Mouse (Mus musculus) limb, embryonic 14.5 days (tissue): ENCODE results near the gene Colgalt2. TPM values are rescaled to one million over a fixed set of nuclear protein-coding genes. Genes with fewer than 3 reads are reported as not detected.

ENCODE experiments used
- ATAC-seq: fragments of 200-750 bp; cut with Nextera tagmentation; 2 replicates; pipeline ENCODE4 v1.8.0; 2017; ENCODE audit warnings: low read depth, moderate number of reproducible peaks, moderate TSS enrichment; ENCODE audit not compliant: low FRiP score
- DNase-seq: peaks from one replicate; pipeline ENCODE4 v3.0.0-alpha.2; 2015; ENCODE audit warnings: low spot score
- H3K27ac ChIP-seq: fragments of 300-500 bp; sonication (generic); replicated peaks from 2 replicates; pipeline ENCODE4 v1.5.1; 2014; ENCODE audit warnings: low read depth, mild to moderate bottlenecking, low read length, moderate library complexity, mixed read lengths
- H3K27me3 ChIP-seq: fragments of 300-500 bp; sonication (generic); 2 replicates; pipeline ENCODE4 v1.6.1; 2014; ENCODE audit warnings: low read length, mixed read lengths; ENCODE audit not compliant: control insufficient read depth, insufficient read depth
- H3K36me3 ChIP-seq: fragments of 300-500 bp; sonication (generic); 2 replicates; pipeline ENCODE4 v1.6.1; 2014; ENCODE audit warnings: mild to moderate bottlenecking, low read length, moderate library complexity, mixed read lengths; ENCODE audit not compliant: control insufficient read depth, insufficient read depth
- H3K4me1 ChIP-seq: fragments of 300-500 bp; sonication (generic); 2 replicates; pipeline ENCODE4 v1.6.1; 2014; ENCODE audit warnings: antibody characterized with exemption, low read length, mixed read lengths; ENCODE audit not compliant: control insufficient read depth, insufficient read depth
- H3K4me2 ChIP-seq: fragments of 300-500 bp; sonication (generic); replicated peaks from 2 replicates; pipeline ENCODE4 v1.6.1; 2014; ENCODE audit warnings: low read depth, mild to moderate bottlenecking, low read length, moderate library complexity; ENCODE audit not compliant: severe bottlenecking
- H3K4me3 ChIP-seq: fragments of 300-500 bp; sonication (generic); replicated peaks from 2 replicates; pipeline ENCODE4 v1.5.1; 2014; ENCODE audit warnings: low read length
- H3K9ac ChIP-seq: fragments of 300-500 bp; sonication (generic); 2 replicates; pipeline ENCODE4 v1.6.1; 2014; ENCODE audit warnings: mild to moderate bottlenecking, low read depth, low read length, moderate library complexity; ENCODE audit not compliant: severe bottlenecking
- H3K9me3 ChIP-seq: fragments of 300-500 bp; sonication (generic); 2 replicates; pipeline ENCODE4 v1.6.1; 2016; ENCODE audit warnings: low read length; ENCODE audit not compliant: control insufficient read depth
- POLR2A ChIP-seq: fragments of 200-500 bp; IDR thresholded peaks from 2 replicates; pipeline ENCODE4 v1.8.0; 2012; ENCODE audit warnings: inconsistent platforms, mild to moderate bottlenecking, moderate library complexity, borderline replicate concordance; ENCODE audit not compliant: insufficient read depth, insufficient read length; ENCODE audit errors: extremely low read depth
- WGBS: fragments of 180-500 bp; shearing (Covaris S2); extraction: QIAGEN DNeasy Blood & Tissue Kit; methylation state at CpG from one replicate; pipeline ENCODE4 v1.1.7; 2014; 5-methylcytosine and 5-hydroxymethylcytosine counted together
- polyA plus RNA-seq, 2 experiments: library from polyadenylated mRNA; depleted of rRNA in 1 of 2; stranded (reverse) in 1 of 2; unstranded in 1 of 2; fragments of >200 nt; fragmentation: Nextera tagmentation in 1 of 2; extraction: Ambion mirVana in 1 of 2; gene quantifications; 2 replicates each; pipeline versions ENCODE4 v1.2.1 to v1.2.3; 2012 to 2014

Gene Colgalt2
- polyA plus RNA-seq, 2 experiments: 8.1 to 16.3 TPM

DNA sequence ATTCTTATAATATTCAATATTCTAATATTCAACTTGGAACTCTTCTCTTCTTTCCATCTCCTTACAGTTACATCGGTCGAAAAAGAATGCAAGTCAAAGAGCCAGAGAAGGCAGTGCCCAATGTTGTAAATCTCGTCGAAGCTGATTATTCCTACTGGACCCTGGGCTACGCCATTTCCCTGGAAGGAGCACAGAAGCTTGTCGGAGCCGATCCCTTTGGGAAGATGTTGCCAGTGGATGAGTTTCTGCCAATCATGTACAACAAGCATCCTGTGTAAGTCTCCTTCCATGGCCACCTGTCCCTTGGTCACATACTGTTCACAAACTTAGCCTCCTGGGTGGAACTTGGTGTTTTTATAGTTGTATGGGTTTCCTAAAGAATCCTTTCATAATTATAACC lies 107.1 kb downstream of the Colgalt2 start:
- no peak overlapping the region for H3K4me2 ChIP-seq
- H3K27ac ChIP-seq: no peak overlapping the region
- 93% methylated on average over 7 of the region's 7 CpGs for WGBS
- no peak overlapping the region for H3K4me3 ChIP-seq
- TF ChIP-seq POLR2A: no peak
- H3K9me3 ChIP-seq: no peaks in the 10 kb centered on the region
- peaks cover 6% of the 10 kb centered on the region; the same call in 1 of the 2 replicates for H3K36me3 ChIP-seq
- H3K27me3 ChIP-seq: no peaks in the 10 kb centered on the region
- no peak for DNase-seq
- H3K9ac ChIP-seq: no peak overlapping the region
- no peak for ATAC-seq
- no peaks in the 10 kb centered on the region for H3K4me1 ChIP-seq

- no peak for ATAC-seq
Observed at GRCm38 (mm10) chr1:152508481-152509220, 109.0 kb downstream of the Colgalt2 start.

GRCm38 (mm10) chr1:152511237-152511636 lies 111.6 kb downstream of the Colgalt2 start:
- ATAC-seq (no peak), DNase-seq (peak; percentile 41)
- Histone ChIP-seq H3K9me3 (no peaks in the 10 kb centered on the region), H3K4me1 (0 out of 2 replicates have a peak, but pooled peaks cover 2% of the 10 kb centered on the region), H3K36me3 (peaks cover 11% of the 10 kb centered on the region; the same call in 1 of the 2 replicates), H3K27me3 (no peaks in the 10 kb centered on the region), H3K9ac (no peak overlapping the region), H3K4me3 (no peak overlapping the region), H3K27ac (no peak overlapping the region), H3K4me2 (no peak overlapping the region)
- WGBS: 75% methylated on average over 4 of the region's 4 CpGs
- no peak for TF ChIP-seq POLR2A

More at GRCm38 (mm10) chr1:152508481-152509220, 109.0 kb downstream of the Colgalt2 start:
- Histone ChIP-seq H3K9ac (no peak overlapping the region), H3K4me2 (no peak overlapping the region), H3K27ac (no peak overlapping the region), H3K27me3 (no peaks in the 10 kb centered on the region), H3K4me3 (no peak overlapping the region), H3K9me3 (no peaks in the 10 kb centered on the region), H3K36me3 (peaks cover 11% of the 10 kb centered on the region; the same call in 1 of the 2 replicates), H3K4me1 (no peaks in the 10 kb centered on the region)
- TF ChIP-seq POLR2A: no peak
- 87% methylated on average over 11 of the region's 11 CpGs for WGBS
- DNase-seq: no peak

- Histone ChIP-seq H3K4me2 (no peak overlapping the region), H3K27ac (0 out of 2 replicates have a peak overlapping the region, but pooled peaks have one; percentile 9), H3K9ac (no peak overlapping the region)
Observed at GRCm38 (mm10) chr1:152514256-152514655, 114.6 kb downstream of the Colgalt2 start.

DNA sequence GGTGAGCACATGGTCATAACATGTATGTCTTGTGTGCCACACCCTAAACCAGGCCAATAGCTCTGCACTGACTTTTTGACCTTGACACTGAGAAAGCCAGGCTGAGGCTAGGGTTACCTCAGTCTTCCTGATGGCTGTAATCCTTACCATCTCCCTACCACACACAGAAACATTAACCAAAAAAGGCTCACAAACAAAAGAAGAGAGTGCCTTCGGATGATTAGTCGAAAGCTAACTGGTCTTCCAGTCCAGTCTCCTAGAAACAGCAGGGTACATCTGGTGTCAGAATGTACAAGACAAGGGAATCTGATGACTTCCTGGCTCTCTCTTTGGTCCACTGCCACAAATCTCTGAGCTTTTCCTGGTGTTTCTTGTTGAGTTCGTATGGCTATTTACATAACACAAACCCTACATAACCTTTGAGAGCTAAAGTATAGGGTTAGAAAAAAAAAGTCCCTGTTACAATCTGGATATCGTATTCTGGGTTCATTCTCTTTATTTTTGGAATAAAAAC lies 117.5 kb downstream of the Colgalt2 start:
- no peaks in the 10 kb centered on the region for H3K27me3 ChIP-seq
- ATAC-seq: no peak
- WGBS: 87% methylated on average over 4 of the region's 4 CpGs
- H3K36me3 ChIP-seq: peaks cover 37% of the 10 kb centered on the region
- H3K4me1 ChIP-seq: 0 out of 2 replicates have a peak, but pooled peaks cover 2% of the 10 kb centered on the region
- no peak for TF ChIP-seq POLR2A
- no peaks in the 10 kb centered on the region for H3K9me3 ChIP-seq
- DNase-seq: no peak
- no peak overlapping the region for H3K27ac ChIP-seq
- no peak overlapping the region for H3K4me2 ChIP-seq
- no peak overlapping the region for H3K9ac ChIP-seq
- H3K4me3 ChIP-seq: no peak overlapping the region

More at GRCm38 (mm10) chr1:152514256-152514655, 114.6 kb downstream of the Colgalt2 start:
- H3K4me3 ChIP-seq: no peak overlapping the region
- TF ChIP-seq POLR2A: no peak
- 41% methylated on average over 4 of the region's 4 CpGs for WGBS
- no peaks in the 10 kb centered on the region for H3K27me3 ChIP-seq
- peak; percentile 41 for DNase-seq
- peaks cover 22% of the 10 kb centered on the region for H3K36me3 ChIP-seq
- ATAC-seq: peak; percentile 28; the same call in 1 of the 2 replicates
- H3K4me1 ChIP-seq: 0 out of 2 replicates have a peak, but pooled peaks cover 2% of the 10 kb centered on the region
- H3K9me3 ChIP-seq: no peaks in the 10 kb centered on the region
